Mouse (Mus musculus): Measurements from ENCODE around the gene Sh3kbp1.

Sh3kbp1 gene

DNA sequence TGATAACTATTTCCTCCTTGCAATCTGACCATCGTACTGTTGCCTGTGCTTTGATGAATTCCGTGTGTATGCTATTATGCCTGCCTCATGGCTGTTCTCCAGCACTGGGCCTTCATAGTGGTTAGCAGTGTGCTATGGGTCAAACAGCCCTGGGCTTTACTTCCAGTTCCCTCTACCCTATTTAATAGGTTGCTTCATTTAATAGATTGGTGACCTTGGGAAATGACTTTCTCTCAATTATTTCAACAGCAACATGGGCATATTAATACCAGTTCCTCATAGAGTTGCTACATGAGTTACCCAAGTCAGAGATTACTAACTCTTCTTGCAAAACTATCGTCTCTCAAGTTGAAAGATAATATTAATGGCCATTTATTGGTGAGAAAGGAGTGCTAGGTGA lies 285.0 kb downstream of the Sh3kbp1 start:
- DNase-seq (ENCODE audit: inconsistent ontology term), result no peak

DNA sequence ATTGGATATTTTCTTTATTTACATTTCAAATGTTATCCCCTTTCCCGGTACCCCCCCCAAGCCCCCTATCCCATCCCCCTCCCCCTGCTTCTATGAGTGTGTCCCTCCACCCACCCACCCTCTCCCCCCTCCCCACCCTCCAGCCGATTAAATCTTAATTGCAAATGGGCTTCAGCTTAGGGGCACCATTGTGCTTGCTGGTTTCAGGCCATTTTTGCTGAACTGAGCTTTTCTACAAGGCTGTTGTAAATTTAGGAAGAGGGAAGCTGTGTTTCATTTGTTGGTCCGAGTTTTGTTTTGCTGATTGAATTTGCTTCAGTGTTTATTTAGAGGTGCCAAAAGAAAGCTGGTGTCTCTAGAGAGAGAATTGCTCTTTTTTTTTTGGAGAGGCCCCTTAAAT lies 286.4 kb downstream of the Sh3kbp1 start:
- no peak for DNase-seq (ENCODE audit: inconsistent ontology term)

DNA sequence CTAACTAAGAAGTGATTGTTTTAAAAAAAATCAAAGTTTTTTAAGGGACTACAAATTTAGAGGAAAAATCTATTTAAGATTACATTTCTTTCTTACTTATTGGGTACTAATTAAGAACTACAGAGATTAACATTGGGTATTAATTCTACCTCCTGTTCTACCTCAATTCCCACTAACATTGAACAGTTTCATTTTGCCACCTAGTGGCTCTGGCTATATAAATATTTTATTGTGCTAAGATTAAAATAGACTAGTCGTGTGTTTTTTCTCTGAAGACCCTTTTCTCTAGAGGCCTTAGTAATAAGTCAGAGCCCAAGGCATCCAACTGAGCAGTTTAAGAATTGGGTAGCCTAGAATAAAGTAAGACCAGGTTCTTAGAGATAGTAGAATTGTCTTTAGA lies 288.1 kb downstream of the Sh3kbp1 start:
- DNase-seq (ENCODE audit: inconsistent ontology term), result no peak

DNA sequence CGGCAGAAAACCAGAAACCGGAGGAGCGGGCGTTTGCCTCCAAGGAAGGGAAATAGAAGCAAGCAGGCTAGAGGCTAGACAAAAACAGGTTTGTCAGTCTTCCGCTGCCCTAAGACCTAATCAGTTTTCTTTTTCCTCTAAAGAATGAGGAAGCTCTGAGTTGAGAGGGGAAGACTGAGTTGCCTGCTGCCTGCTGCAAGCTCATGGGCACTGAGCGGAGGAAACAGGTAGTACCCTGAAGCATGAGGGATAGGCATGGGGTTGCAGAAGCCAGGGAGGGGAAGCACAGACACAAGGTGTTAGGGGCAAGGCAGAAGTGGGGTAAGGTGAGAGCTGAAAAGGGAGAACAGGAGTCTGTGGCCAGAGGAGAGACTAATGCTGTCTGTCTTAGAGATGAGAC lies 297.7 kb downstream of the Sh3kbp1 start:
- no peak for DNase-seq (ENCODE audit: inconsistent ontology term)

DNA sequence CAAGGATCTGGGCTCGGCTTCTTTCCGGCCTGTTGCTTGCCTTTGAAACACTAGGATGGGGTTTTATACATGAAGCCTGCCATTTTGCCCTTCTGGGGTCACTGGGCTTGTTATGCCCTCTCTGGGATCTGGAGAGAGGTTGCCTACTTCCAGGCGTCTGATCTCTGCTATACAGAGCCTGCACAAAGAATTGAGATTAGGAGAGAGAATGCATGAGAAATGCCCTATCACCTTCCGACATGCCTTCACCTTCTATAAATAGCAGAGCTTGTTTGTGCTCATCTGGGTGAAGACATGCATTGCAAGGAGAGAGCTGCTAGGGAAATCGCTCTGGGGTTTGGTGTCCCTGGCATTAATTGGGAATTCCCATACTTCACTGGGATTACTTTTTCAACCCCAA lies 301.1 kb downstream of the Sh3kbp1 start:
- no peak for DNase-seq (ENCODE audit: inconsistent ontology term)

DNA sequence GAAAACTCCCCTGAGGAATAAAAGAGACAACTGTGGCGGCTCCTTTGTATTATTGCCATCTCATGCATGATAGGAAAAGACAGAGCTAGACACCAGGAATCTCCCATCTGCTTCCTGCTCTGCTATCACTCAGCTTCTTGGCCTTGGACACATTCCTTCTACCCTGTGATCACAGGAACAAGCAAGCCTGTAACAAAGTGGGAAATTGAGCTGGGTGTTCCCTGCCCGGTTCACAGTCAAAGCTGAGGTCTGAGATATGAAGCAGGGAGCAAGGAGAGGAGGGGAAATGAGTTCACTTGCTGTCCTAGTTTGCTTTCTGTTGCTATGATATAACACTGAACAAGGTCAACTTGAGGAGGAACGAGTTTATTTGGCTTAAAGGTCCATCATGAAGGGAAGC lies 301.8 kb downstream of the Sh3kbp1 start:
- no peak for DNase-seq (ENCODE audit: inconsistent ontology term)

DNA sequence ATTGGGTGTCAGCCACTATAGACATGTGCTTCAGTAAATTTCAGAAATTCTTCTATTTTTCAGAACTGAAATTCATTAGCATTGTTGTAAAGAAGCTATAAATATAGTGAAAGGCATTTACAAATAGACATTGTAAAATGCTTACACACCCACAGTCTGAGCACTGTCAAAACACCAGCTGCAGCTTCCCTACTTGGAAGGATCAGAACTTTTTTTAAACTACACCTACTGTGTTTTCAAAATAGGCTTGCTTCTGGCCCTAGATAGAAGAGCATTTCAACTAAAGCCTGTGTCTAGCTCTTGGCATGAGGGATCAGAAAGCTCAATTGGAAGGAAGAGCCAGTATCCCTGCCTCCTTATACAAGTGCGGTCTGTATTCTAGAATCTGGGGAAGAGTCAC lies 305.0 kb downstream of the Sh3kbp1 start:
- DNase-seq (ENCODE audit: inconsistent ontology term), result no peak

DNA sequence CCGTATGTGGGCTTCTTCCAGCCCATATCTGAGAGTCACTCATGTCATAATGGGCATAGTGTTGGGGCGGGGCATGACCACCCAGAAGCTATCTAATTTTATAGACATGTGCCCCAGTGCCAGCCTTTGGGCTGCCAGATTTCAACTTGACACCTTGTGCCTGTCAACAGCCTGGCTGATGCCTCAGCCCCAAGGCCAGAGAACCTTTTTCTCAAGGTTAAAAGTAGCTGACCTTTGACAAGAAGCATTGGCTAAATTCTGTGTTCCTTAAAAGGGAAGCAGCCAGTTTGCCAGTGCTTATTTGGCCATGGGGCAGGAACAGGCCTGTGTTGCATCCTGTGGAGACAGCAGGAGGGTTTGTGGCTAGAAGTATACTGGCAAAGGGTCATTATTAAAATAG lies 315.5 kb downstream of the Sh3kbp1 start:
- no peak for DNase-seq (ENCODE audit: inconsistent ontology term)

DNA sequence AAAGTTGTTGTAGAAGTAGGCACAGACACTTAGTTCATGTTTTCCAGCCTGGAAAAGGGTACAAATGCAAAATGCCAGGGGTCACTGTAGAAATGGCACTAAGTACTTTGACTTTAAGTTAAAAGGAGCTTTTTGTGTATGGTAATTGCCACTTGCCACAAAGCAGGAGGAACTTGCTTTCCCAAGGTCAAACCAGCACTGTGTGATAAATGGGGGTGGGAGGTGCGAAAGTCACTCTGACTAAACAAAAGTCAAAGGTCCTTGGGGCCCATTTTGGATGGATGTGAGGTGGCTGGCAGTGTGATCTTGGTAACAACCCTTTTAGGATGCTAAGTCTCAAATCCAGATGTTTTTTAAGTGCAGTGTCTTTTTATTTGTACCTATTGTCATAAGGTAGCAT lies 316.5 kb downstream of the Sh3kbp1 start:
- DNase-seq (ENCODE audit: inconsistent ontology term), result no peak

DNA sequence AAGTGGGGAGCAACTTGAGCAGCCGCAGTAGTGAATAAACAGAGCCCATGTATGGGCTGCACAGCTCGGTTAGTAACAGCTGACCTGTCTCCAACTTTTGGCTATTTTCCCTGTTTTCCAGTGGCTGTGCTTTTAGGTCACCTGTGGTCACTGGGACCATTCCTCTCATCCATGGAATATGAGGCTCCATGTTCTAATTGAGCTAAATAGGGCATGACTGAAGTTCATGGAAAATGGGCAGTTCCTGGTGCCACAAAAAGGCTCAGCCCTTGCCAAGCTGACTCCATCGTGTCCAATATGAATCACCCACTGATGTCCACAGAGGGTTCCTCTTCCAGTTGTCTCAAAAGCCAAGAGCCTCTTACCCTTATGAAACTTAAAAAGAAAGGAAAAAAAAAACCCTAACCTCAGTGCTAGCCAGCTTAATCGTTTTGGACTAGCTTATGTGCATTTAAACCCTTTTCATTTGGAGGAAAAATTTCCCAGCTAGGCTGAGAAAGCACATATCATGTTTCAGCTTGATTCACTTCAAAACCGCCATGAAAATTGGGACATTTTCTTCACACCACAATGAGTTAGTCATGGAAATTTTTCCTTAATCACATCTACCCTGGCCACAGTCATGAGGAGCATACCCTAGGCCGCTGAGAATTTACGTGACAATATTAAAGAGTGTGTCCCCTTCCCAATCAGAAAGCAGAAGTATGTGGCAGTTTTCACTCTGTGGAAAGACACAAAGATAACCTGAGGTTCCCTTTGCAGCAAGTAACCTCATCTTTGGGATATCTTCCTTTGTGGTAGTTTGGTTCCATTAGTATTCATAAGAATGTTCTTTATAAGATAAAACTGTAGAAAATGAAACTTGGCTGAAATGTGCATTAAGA lies 326.7 kb downstream of the Sh3kbp1 start:
- DNase-seq (ENCODE audit: inconsistent ontology term), result peak; percentile 86

DNA sequence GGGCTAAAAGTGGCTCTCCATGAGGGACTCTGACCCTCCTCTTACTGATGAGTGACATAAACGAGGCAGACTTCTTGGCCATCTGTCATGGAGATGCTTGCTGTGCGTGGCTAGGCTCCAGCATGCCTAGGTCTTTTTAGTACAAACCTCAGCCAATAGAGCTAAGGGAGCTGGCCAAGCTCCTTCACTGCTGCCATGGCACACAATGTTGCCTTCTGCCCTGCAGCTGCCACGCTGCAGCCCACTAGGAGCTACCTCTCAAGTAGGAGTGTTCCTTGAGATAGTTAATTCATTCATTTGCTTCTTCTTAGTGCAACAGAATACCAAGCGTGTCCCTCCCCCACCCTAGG lies 327.3 kb downstream of the Sh3kbp1 start:
- DNase-seq (ENCODE audit: inconsistent ontology term), result no peak

DNA sequence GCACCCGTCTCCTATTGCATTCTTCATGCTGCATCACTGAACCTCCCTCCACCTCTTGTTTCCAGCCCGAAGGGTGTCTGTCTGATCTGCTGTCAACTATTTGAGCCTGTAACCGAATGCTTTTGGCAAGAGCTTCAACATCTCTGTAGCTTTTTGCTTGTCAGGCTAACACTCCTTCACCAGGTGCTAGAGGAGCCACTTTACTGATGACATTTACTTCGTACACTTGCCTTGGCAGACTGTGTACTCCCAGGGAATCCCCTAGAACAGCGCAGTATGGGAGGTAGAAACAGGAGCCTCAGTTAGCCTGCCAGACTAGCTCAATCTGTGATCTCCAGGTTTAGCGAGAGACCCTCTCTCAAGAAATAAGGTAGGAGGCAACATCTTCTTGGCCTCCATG lies 328.4 kb downstream of the Sh3kbp1 start:
- DNase-seq (ENCODE audit: inconsistent ontology term), result no peak

DNA sequence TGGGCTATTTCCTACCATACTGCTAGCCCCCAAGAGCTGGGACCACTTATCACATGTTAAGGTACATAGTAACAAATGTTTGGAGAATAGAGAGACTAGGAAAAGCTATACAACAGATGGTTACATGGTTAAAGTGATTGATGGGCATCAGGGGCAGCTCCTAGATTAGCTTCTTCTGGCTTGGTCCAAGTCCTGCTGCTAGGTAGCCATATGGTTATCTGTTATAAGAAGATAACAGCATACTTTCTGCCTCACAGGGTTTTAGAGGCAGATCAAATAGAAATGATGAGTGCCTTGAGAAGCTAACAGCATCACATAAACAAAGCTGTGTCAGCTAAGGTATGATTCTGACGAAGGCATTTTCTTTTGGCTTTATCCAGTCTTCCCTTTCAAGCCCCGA lies 334.3 kb downstream of the Sh3kbp1 start:
- no peak for DNase-seq (ENCODE audit: inconsistent ontology term)

DNA sequence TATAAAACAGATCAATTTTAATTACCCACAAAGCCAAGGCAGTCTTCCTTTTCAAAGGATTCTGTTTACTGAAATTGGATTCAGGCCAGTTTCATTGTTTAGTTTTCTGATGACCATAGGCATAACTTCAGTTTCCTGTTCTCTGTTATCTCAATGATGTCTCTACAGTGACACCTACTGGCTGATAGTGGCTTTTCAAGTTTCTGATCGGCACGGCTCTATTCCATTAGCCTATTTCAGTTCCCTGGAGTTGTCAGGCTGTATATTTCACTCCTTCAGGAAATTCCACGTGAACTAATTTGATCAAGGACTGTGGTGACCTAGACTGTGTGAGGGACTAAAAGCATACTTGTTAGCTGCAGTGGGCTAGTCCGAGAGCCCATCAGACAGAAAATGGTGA lies 336.2 kb downstream of the Sh3kbp1 start:
- peak; percentile 31 for DNase-seq (ENCODE audit: inconsistent ontology term)

DNA sequence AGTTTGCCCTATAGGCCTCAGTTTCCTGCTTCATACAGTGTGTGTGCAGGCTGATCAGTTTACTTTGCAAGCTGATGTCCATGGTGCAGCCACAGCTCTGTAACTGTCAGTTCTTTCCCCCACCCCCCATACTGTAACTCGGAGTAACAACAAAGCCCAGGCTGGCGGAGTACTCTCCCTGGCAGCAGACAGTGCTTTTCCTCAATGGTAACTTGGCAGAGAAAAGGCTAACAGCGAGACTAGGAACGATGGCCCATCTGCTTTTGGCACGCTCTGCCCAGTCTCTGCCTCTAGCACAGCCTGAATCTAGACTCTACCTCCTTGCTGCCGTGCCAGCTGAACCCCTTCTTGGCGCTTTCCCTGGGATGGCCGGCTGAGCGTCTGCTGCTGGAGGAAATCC lies 336.9 kb downstream of the Sh3kbp1 start:
- no peak for DNase-seq (ENCODE audit: inconsistent ontology term)

DNA sequence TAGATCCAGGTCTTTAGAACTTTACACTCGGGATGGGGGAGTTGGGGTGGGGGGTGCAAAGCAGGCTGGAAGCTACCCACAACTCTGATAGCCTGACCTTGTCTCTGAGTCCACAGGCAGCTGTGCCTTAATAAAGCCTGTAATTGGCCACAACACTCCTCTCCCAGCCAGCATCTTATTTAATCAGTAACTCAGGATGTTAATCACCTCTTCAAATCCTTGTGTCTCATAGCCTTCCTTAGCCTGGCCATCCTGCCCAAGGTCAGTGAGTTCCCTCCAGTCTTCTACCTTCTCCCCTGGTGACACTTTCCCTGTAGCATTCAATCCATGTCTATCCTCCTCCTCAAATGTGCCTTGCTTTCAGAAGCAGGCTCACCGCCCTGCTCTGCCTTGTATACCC lies 342.0 kb downstream of the Sh3kbp1 start:
- DNase-seq (ENCODE audit: inconsistent ontology term), result no peak

DNA sequence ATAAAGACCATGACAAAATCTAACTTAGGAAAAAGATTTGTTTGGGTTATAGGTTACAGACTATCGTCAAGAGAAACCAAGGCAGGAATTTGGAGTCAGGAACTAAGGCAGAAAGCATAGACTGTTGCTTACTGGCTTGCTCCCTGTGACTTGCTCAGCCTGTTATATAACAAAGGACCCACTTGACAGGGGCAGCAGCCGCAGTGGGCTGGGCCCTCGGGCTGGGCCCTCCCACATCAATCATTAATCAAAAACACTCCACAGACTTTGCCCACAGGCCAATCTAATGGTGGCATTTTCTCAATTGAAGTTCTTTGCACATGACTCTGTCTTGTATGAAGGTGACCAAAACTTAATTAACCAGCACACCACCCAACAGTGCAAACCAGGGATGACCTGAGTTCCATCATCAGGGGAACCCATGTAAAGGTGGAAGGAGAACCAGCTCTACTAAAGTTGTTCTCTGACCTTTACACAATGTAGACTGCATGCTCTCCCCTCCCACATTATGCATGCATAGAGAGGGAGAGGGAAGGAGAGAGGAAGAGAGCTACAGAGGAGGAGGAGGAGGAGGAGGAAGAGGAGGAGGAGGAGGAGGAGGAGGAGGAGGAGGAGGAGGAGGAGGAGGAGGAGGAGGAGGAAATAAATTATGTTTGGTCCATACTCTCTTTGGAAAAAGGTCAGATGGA lies 344.2 kb downstream of the Sh3kbp1 start:
- no peak for DNase-seq (ENCODE audit: inconsistent ontology term)

DNA sequence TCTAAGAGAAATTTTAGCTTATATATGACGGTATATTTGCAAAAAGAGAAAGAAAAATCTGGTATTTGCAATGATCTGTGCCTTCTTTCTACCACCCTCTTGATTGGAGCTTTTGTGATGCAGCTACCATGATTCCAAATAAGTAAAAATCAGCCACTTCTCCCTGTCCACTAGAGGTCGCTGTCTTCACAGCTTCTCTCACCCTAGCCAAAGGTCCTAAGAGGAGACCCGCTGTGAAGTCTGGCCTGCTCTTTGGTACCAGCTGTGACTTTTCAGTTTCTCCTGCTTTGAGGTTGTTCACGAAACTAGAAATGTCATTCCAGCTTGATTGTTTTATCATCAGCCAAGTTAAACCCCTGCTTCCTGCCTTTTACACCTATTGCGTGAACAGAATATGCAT lies 346.7 kb downstream of the Sh3kbp1 start:
- peak; percentile 1 for DNase-seq (ENCODE audit: inconsistent ontology term)

DNA sequence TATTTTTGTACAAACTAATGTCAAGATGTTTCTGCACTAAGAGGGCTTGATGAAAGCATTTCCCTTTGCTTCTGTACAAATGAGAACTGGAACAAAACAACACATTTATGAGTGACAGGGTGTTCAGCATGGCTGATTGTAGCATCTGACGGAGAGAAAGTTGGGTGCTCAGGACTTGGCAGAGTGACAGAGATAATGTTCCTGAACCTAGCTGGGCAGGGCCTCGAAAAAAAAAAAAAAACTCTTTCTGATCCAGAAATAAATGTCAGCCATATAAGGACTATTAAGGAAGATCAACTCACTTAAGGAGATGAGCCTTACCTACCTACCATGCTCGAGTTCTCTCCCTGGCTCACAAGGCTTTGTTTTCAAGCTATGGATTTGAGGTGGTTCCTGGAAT lies 349.2 kb downstream of the Sh3kbp1 start:
- no peak for DNase-seq (ENCODE audit: inconsistent ontology term)

DNA sequence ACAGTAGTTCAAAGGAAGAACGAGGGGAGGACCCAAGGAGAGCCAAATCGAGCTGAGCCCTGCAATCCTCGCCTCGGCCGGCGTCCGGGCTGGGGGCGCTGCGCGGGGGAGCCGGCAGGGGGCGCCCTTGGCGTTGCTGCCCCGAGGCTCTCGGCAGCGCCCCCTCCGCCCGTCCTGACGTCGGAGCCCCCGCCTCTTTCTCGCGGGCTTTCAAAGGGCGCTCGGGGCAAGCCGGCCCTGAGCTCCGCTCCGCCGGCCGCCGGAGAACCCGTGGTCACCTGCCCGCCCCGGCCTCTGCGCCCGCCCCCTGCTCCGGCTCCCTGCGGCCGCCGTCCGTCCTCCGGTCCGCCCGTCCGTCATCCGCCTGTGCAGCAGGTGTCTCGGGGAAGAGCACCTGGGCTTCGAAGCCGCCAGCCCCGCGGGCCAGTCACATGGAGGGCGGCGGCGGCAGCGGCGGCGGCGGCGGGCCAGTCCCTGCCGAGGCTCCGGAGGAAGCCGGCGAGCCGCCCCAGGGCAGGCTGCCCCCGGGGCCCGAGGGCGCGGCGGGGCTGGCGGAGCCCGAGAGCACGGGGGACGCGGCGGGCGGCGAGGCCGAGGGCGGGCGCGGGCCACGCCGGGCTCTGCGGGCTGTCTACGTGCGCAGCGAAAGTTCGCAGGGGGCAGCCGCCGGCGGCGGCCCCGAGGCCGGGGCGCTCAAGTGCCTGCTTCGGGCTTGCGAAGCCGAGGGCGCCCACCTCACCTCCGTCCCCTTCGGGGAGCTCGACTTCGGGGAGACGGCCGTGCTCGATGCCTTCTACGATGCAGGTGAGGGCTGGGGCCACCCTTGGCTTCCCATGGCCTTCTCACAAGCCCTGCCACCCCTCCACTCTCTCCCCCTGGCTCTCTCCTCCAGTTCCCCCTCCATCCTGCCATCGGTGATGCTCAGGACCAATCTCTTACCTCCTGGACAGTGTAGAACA lies 361.2 kb downstream of the Sh3kbp1 start, which contains the start of gene Map3k15:
TSS of gene Map3k15 (plus strand) at position 432 of the 959 bp plus-strand sequence.
- peak; percentile 64 for DNase-seq (ENCODE audit: inconsistent ontology term)

DNA sequence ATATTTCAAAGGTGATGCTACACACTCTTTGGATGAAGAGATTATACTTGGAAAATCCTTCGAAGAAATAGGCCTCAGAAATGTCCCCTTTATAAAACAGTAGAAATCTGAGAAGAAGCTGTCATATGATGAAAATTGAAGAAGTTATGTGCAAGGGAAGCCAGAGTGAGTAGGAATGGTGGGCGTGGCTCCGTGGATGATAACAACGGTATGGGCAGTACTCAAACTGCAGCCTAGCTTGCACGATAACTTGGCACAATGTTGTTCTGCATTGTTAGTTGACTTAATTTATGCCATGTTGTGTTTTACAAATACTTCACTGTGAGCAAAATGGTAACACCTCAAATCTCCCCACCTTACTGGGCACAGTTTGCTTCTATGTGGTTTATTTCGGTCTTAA lies 368.7 kb downstream of the Sh3kbp1 start:
- no peak for DNase-seq (ENCODE audit: inconsistent ontology term)
